Mouse (Mus musculus) layer of hippocampus, adult 11-12 months (tissue): ENCODE measurements around the gene Arrb1.
A peak's percentile ranks its signal among the peaks of the same experiment; 100 is the strongest.

Experiments used
- DNase-seq: peaks from one replicate; pipeline ENCODE4 v3.0.0; 2022; ENCODE audit warnings: low spot score

Gene Arrb1

DNA sequence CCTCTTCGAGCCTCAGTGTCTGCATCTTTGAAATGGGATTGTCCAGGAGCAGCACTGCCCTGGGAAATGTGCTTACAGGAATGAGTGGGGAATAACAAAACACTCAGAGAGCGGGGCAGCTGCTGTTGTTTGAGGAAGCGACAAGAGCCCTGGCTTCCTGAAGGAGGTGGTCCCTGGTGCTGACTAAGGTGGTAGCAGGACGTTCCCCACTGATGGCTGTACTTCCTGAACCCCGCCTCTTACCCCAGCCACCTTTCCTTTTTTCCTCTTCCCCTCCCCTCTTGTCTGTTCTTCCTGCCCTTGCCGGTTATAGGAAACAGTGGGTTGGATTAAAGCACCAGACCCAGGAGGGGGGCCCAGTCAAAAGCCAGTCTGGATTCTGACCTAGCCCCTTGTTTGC, 45.0 kb downstream of the Arrb1 start:
- no peak for DNase-seq

DNA sequence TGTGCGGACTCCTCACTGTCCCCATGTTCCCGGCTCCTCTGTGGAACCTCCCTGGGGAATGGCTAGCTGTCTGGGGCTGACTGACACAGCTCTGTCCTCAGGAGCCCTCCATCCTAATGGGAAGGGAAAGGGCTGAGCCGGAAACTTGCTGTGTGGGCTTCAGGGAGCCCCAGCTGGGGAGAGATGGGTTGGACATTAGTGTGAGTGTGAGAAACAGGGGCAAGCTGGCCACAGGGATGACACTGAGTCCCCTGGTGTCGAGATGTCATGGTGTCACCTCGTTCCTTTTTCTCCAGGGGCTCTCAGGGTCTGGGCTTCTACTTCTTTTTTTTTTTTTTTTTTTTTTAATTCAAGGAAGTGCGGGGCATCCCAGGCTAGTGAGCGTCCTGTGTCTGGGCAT, 47.0 kb downstream of the Arrb1 start:
- DNase-seq, result no peak

DNA sequence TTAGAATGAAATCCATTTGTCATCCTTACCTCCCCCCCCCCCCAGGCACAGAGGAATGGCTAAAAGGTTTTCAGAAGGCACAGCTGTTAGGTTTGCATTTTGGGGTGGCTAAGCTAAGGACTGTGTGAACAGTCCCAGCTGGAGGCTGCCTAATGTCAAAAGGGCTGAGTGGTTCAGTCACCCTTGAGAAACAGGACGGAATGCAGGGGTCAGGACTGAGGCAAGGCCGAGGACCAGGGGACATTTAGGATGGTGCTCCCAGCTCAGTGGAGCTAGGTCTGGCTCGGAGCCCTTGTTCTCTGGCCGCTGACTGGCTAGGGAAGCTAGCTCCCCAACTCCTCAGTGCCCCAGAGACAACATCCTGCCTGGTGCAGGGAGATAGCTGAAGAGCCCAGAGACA, 47.6 kb downstream of the Arrb1 start:
- no peak for DNase-seq

DNA sequence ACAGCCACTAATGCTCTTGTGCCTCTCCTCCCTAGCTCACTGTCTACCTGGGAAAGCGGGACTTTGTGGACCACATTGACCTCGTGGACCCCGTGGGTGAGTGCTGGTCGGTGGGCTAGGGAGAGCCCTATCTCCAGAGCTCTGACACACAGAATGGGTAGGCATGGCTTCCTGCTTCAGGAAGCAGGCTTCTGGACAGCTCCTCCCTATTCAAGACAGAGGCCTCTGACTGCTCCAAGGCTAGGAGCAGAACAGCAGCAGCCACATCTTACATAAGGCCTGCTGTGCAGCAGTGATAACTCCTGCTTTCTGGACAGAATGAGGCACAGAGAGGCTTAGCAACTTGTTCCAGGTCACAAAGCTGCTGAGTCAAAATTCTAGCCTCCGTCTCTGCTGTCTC, 48.4 kb downstream of the Arrb1 start:
- DNase-seq, result no peak

DNA sequence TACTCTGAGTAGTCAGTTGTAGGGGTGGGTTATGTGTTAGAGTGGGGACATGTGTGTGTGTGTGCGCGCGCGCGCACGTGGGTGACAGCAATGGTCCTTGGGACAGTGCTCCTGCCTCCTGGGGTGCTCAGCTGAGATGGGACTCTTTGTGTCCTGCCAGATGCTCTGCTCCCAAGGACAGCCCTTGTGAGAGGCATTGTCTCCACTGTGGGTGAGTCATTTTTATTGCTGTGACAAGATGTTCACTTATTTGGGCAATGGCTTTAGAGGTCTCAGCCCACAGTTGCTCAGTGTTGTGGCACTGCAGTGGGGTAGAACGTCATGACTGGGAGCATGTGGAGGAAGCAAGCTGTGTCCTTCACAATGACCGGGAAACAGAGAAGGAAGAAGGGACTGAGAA, 50.7 kb downstream of the Arrb1 start:
- no peak for DNase-seq

DNA sequence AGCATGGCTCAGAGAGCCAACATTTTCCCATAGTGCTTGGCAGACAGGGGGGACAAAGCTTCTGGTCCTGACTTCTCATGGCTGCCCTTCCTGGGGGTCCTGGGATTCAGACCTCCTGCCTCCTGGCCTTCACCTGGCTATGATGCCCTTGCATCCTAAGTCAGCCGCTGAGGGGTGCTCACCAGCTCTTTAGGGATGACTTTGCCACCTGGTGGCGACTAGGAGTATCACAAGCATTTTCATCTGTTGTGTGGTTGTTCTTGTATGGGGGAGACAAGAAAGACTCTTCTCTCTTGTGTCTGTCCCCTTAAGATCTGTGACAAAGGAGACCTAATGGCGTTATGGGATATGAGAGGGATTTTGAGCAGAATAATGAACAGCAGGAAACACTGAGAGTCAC, 54.8 kb downstream of the Arrb1 start:
- peak; percentile 78 for DNase-seq

DNA sequence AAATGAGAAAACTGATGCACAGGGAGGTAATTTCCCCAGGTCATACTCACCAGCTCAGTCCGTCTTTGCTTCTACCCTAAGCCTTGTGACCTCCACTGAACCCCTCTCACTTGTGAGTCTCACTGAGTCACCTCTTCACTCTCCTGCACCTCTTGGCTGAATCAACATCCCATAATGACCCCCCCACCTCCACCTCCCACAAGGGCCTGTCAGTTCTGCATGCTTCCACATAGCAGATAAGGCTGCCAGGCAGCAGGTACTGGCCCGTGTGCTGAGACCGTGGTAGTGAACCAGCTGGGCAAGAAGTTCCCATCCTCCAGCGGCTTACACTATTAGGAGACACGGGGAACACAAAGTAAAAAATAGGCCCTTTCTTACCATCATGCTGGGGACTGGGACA, 55.4 kb downstream of the Arrb1 start:
- DNase-seq, result no peak

DNA sequence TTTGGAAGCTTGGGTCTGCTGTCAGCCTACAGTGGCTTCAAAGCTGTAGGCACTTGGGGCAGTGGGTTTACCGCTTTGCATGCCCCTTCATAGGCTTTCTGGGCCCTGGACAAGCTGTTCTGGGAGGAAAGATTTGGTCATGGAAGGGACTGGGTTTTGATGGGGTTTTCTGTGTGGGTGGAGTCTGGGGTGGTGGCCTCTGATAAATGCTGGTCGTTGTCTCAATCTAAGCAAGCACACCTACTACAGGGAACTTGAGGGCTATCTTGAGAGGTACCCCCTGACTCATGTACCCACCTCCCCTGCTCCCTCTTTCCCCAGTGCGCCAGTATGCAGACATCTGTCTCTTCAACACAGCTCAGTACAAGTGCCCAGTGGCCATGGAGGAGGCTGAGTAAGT, 57.4 kb downstream of the Arrb1 start:
- DNase-seq, result no peak

DNA sequence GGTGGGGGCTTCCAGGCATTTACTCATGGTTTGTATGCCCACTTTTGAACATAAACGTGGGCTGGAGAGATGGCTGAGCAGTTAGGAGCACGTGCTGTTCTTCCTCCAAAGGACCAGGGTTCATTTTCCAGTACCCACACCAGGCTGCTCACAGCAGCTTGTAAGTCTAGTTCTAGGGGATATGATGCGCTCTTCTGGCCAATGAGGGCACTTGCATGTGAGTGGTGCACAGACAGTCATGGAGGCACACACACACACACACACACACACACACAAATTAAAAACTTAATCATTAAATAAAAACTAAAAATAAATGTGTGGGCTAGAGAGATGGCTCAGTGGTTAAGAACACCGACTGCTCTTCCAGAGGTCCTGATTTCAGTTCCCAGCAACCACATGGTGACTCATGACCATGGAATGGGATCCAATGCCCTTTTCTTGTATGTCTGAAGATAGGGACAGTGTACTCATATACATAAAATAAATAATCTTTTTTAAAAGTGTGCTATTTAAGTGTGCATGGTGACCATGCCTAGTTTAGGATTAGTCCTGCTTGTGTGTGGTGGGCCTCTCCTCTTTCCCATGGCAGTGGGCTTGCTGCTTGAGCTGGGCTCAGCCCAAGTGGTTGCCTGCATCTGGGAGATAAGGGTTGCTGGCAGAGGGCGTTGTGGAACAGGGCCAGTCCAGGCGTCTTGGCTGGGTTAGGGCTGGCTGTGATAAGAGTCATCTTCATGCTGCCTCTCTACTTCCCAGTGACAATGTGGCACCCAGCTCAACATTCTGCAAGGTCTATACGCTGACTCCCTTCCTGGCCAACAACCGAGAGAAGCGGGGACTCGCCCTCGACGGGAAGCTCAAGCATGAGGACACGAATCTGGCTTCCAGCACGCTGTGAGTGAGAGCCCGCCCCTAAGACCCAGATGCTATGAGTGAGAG, 58.9 kb downstream of the Arrb1 start:
- DNase-seq, result no peak

DNA sequence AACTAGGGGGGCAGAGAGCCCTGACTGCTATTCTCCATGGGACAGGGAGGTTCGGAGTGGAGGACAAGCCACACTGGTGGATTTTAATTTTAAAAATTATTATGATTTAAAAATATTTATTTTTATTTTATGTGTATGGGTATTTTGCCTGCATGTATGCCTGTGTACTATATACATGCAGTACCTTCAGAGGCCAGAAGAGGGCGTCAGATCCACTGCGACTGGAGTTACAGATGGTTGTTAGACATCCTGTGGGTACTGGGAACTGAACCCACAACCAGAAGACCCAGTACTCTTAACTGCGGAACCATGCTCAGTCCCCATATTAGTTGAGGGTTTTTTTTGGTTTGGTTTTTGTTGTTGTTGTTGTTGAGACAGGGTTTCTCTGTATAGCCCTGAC, 63.5 kb downstream of the Arrb1 start:
- DNase-seq, result no peak

DNA sequence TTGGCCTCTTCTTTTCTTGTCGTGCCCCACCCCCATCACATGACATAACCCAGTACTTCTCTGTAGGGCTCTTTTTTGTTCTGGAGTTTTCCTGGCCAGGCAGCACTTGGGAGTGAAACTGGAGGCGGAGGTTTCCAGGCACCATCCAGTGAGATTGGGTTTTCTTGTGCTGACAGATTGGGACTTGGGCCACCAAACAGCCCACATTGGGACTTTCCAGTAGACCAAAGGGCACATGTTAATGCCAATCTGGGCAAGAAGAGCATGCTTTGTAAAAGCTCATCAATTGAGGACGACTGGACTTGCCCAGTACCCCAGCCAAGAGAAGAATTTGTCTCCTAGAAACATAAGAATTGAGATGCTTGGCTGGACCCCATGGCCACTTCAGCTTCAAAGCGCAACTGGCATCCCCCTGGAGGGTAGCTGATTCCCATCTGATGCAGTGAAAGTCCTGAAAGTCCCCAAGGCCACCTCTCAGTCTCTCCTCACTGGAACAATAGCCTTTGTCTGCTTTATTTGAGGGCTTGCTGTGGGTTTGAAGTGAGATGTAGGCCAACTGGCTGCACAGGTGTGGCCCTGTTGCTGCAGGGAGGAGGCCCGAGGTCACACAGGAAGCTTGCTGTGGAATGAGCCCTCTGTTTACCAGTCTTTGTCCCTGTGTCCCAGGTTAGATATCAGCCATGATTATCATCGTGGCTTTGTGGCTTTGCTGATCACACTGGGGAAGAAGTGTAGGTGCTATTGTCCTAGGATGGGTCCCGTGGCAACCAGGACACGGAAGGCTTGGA, 68.8 kb downstream of the Arrb1 start:
- DNase-seq, result no peak

DNA sequence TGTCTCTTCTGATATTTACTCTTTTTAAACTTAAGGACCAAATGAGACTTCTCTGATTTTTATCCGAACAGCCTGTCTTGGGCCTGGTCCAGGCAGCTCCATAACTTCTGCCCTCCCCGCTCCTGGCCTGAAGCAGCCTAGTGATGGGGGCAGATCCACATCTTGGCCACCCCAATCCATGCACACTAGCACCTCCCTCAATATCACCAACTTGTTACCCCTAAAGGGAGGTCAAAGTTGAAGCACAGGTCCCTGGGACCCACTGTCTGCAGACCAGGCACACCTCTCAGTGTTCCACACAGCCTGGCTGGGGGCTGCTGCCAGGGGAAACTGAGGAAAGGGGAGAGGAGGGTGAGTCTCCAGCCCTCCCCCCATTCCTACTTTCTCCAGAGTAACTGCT, 69.8 kb downstream of the Arrb1 start:
- DNase-seq, result no peak

DNA sequence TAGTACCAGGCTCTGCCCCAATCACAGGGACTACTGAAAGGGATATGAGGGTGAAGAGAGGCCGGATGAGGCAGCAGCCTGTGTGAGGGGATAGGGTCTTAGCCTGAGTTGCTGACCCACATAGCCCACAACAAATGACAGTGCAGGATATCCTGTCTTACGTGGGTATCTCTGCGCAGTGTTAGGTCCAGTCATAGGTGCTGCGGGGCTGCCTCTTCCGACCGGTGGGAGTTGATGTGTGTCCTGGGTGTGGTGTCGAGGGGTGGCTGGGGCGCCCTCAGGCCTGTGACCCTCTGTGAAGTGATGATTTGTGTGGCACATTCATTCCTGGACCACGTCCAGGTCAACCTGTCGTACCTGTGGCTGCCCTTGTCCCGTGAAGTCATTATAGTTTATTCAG, 71.0 kb downstream of the Arrb1 start:
- no peak for DNase-seq

DNA sequence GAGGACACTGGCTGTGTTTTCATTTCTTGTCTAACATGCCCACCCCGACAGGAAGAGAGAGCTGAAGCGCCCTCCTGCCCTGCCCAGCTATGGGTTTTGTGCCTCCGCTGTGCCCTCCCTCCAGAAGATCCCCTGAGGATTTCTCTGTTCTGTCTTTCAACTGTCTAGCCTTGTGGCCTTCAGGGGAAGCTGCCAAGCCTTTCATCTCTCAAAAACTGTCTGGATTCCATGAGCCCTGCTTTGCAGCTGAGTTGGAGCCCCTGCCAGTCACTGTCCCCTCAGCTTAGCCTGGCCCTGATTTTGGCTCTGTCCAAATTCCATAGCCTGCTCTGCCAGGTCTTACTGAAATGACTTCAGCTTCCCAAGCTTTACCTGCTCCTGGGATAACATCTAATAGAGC, 71.5 kb downstream of the Arrb1 start:
- DNase-seq, result no peak

DNA sequence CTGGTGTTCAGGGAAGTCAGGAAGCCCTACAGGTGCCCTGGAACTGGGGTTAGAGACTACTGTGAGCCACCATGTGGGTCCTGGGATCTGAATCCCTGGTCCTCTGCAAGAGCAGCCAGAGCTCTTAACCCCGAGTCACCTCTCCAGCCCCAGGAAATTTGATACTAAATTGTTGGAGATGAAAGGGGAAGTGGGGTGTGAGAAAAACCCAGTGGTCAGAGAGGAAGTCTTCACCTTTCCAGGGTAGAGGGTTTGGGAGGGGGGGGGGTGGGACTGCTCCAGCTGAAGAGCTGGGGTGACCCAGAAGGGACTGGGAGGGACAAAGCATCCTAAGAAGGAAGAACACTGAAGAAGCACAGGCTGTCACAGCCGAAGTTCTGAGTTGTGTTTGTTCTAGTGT, 72.4 kb downstream of the Arrb1 start:
- DNase-seq, result no peak

DNA sequence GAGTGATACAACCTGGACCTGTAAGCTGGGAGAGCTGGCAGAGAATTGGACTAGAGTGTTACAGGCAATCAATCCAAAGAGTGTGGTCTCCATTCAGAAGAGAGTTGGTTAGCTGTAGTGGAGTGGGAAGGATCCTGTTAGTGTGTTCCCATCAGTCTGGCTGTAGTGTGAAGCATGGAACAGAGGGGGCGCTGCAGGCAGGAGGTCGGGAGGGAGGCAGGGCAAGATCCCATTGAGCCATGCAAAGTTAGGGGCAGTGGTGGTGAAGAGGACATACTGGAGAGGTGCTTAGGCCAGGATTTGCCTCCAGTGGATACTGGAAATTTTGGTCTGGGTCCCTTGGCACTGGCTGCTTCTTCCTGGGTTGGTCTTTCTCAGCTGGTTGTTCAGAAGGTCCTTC, 83.0 kb downstream of the Arrb1 start:
- DNase-seq, result no peak

DNA sequence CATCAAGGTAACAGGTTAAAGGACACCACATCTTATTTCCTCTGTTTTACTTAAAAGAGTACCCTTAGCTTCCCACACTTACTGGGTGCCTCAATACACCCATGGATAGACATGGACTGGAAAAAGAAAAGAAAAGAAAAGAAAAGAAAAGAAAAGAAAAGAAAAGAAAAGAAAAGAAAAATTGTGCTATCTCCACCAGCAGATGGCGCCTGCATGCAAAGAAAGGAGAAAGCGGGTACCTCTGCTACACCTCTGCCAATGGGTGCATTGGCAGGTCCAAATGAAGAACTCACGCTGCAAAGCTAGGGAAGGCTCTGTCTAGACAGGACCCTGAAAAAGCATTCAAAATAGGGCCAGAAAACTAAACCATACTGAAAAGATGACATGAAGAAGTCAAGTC, 83.6 kb downstream of the Arrb1 start:
- peak; percentile 31 for DNase-seq

DNA sequence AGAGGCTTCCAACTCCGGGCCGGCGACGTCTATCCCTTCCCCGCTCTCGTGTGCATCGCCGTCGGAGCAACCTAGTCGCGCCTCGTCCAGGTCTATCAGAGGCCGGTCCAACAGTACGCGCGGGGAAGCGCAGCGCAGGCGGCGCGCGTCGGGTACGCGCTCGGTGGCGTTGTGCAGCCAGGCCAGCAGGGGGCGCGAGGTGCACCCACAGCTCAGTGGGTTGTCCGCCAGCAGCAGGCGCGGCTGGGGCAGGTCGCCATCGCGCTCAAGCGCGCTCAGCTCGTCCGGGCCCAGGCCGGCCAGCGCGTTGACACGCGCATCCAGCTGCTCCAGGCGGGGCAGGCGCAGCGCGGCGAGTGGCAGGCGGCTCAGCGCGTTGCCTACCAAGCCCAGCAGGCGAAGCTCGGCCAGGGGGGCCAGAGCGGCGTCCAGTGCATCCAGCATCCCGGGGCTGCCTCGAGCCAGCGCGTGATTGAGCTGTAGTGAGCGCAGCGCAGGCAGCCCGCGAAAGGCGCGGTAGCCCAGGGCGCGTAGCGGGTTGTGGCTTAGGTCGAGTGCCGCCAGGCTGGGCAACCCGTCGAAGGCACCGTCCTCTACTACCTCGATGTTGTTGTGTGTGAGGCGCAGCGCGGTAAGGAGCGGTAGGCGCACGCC, 90.6 kb downstream of the Arrb1 start:
- peak; percentile 86 for DNase-seq

DNA sequence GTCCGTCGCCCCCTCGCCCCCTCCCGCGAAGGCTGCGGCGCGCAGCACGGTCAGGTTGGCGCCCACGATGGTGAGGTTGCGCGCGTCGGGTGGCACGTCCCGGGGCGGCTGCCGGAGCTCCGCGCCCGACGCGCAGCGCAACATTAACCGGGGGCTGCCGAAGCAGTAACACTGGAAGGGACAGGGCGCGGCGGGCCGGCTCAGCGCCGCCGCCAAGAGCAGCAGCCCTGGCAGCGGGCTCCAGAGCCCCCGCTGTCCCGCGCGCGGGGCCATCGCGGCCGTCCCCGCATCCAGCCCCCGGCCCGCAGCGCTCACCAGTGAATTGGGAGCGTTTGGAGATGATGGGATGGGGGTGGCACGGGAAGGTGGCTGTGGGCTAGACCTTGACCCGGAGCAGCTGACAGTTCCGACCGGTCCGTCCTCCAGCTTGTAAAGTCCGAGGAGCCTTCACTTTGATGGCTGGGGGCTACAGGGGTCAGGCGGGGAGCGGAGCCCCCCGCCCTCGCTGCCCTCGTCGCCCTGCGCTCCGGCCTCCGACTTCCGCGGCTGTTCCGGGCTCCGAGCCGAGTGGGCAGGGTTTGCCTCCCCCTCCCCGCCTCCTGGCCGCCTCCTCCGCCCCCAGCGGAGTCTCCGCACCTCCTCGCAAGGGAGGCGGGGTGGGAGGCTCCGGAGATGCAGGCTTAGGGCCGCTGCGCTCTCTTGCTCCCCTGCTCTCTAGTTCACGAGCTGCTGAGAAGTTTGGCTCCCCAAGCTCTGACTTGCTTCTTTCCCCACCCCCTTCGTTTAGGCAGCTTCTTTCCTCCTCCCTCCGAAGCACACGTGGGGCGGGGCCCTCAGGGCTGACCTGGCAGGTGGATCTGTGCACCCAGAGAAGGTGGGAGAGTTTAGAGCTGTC, 91.4 kb downstream of the Arrb1 start, which contains the start of gene Tpbgl:
TSS of gene Tpbgl (minus strand) at position 728 of the 895 bp plus-strand sequence.
- DNase-seq, result peak; percentile 22

DNA sequence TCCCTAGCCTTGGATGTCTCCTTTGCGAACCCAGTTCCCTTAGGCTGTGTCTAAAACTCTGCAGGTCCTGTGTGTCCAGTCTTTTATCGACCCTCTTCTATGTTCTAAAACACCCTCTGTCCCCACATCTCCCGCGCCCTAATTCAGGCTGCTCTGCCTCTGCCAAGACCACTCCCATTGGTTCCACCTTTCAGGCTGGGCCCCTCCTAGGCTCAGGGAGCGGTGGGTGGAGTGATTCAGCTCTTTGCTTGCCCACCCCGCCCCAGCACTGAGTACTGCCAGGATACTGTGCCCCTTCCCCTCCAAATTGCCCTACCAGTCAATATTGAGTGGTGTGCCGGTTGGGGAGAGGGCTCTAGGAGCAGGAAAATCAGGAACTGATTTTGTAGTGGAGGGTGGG, 92.1 kb downstream of the Arrb1 start:
- no peak for DNase-seq

DNA sequence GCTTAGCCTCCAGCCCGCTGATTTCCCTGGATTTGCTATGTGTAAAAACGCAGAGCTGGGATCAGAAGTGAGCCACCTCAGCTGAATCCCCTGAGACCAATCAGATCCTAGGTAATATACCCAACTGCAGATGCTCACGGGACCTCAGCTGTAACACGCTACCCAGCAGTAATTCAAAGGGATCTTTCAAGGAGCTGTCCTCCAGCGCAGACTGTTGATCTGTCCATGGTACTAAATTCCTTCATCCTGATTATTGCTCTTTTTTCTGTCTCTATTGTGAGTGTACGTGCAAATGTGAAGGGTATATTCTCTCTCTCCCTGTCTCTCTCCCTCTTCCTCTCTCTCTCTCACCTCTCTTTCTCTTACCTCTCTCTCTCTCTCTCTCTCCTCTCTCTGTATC, 97.0 kb downstream of the Arrb1 start:
- DNase-seq, result no peak
